Mouse (Mus musculus) gastrocnemius, adult 18-20 months (tissue): Measurements from ENCODE around the gene Thbs3. TPM values are rescaled to one million over a fixed set of nuclear protein-coding genes. Genes with fewer than 3 reads are reported as not detected.

ENCODE experiments used
- DNase-seq: peaks from one replicate; pipeline ENCODE4 v3.0.0; 2021; ENCODE audit warnings: low spot score
- long read RNA-seq, 2 experiments: library from polyadenylated mRNA; stranded (forward); transcript quantifications; one replicate each; pipeline ENCODE4 v2.0.0; 2021
- total RNA-seq, 2 experiments: library from RNA; stranded (reverse); gene quantifications; 2 replicates each; pipeline ENCODE4 v1.2.3; 2021

Gene Thbs3
- total RNA-seq: 1 to 10 TPM; 3.6 to 9.2 TPM
- long read RNA-seq, experiment 1, partial matches to known transcripts: 0 of 1 reads
- long read RNA-seq, experiment 1, other reads (novel, unspliced or antisense): 0 of 1 reads
- long read RNA-seq, experiment 2, partial matches to known transcripts: 0 of 1 reads
- long read RNA-seq, experiment 2, other reads (novel, unspliced or antisense): 1 of 1 reads

GRCm38 (mm10) chr3:89214681-89215411, at the start of gene Thbs3:
Gene Thbs3 (plus strand): TSS chr3:89215180.
- no peak for DNase-seq

- DNase-seq: no peak
These were observed 49.6 kb upstream of the Thbs3 start for GRCm38 (mm10) chr3:89165268-89165870.

- no peak for DNase-seq
These were observed 48.0 kb upstream of the Thbs3 start for GRCm38 (mm10) chr3:89166945-89167344.

- DNase-seq: no peak
These were observed 40.1 kb upstream of the Thbs3 start for GRCm38 (mm10) chr3:89174844-89175243.

- DNase-seq: no peak
These were observed 39.4 kb upstream of the Thbs3 start for GRCm38 (mm10) chr3:89175544-89175943.

GRCm38 (mm10) chr3:89176421-89176820, 38.6 kb upstream of the Thbs3 start:
- DNase-seq: no peak

- DNase-seq: peak; percentile 85
These were observed 37.5 kb upstream of the Thbs3 start, which contains the start of gene Scamp3 for GRCm38 (mm10) chr3:89177242-89178106. Gene Scamp3 (plus strand): TSS chr3:89177473.

GRCm38 (mm10) chr3:89178107-89178385, 36.9 kb upstream of the Thbs3 start:
- no peak for DNase-seq

GRCm38 (mm10) chr3:89179056-89179455, 35.9 kb upstream of the Thbs3 start:
- DNase-seq: no peak

- DNase-seq: no peak
These were observed 33.1 kb upstream of the Thbs3 start for GRCm38 (mm10) chr3:89181749-89182500.

GRCm38 (mm10) chr3:89182531-89183057, 32.4 kb upstream of the Thbs3 start:
- no peak for DNase-seq

- peak; percentile 86 for DNase-seq
These were observed 31.7 kb upstream of the Thbs3 start, which contains the start of gene Fam189b for GRCm38 (mm10) chr3:89183058-89183958. Gene Fam189b (plus strand): TSS chr3:89183143.

- DNase-seq: no peak
These were observed 31.0 kb upstream of the Thbs3 start for GRCm38 (mm10) chr3:89183959-89184315.

GRCm38 (mm10) chr3:89187197-89187596, 27.8 kb upstream of the Thbs3 start:
- no peak for DNase-seq

- DNase-seq: no peak
These were observed 27.1 kb upstream of the Thbs3 start for GRCm38 (mm10) chr3:89187690-89188477.

- no peak for DNase-seq
These were observed 26.5 kb upstream of the Thbs3 start for GRCm38 (mm10) chr3:89188478-89188875.

- DNase-seq: no peak
These were observed 24.5 kb upstream of the Thbs3 start for GRCm38 (mm10) chr3:89190436-89190835.

- DNase-seq: no peak
These were observed 21.6 kb upstream of the Thbs3 start for GRCm38 (mm10) chr3:89193351-89193750.

- no peak for DNase-seq
These were observed 21.1 kb upstream of the Thbs3 start for GRCm38 (mm10) chr3:89193853-89194252.
